Mouse (Mus musculus) layer of hippocampus, adult 8-10 months (tissue): Measurements from ENCODE around the gene Cdkn2c. TPM values are rescaled to one million over a fixed set of nuclear protein-coding genes. Genes with fewer than 3 reads are reported as not detected.

Experiments
- DNase-seq, 2 experiments: peaks; one replicate each; pipeline ENCODE4 v3.0.0; 2022; ENCODE audit warnings: low spot score in 2 of 2
- total RNA-seq, 4 experiments: library from RNA; stranded (reverse); gene quantifications; 2 replicates each; pipeline ENCODE4 v1.2.4; 2022

The Cdkn2c gene
- total RNA-seq, 4 experiments from 2014 or later, result 2.6 to 4.1 (median 3.0) TPM

- no peak for DNase-seq
Observed at GRCm38 (mm10) chr4:109657851-109658500, 9.0 kb downstream of the Cdkn2c start.

GRCm38 (mm10) chr4:109657021-109657850, 9.8 kb downstream of the Cdkn2c start:
- DNase-seq, result no peak

- no peak for DNase-seq
Observed at GRCm38 (mm10) chr4:109656301-109656700, 10.7 kb downstream of the Cdkn2c start.

- DNase-seq, result no peak
Observed at GRCm38 (mm10) chr4:109655738-109656137, 11.3 kb downstream of the Cdkn2c start.

GRCm38 (mm10) chr4:109654701-109655100, 12.3 kb downstream of the Cdkn2c start:
- no peak for DNase-seq

GRCm38 (mm10) chr4:109653251-109653650, 13.7 kb downstream of the Cdkn2c start:
- DNase-seq, result no peak

GRCm38 (mm10) chr4:109649331-109649730, 17.7 kb downstream of the Cdkn2c start:
- DNase-seq, result no peak

- no peak for DNase-seq
Observed at GRCm38 (mm10) chr4:109647281-109647680, 19.7 kb downstream of the Cdkn2c start.

- no peak for DNase-seq
Observed at GRCm38 (mm10) chr4:109641451-109641850, 25.5 kb downstream of the Cdkn2c start.

GRCm38 (mm10) chr4:109640141-109640540, 26.8 kb downstream of the Cdkn2c start:
- DNase-seq, result no peak

GRCm38 (mm10) chr4:109639356-109639755, 27.6 kb downstream of the Cdkn2c start:
- no peak for DNase-seq

- DNase-seq, result no peak
Observed at GRCm38 (mm10) chr4:109634971-109635370, 32.0 kb downstream of the Cdkn2c start.

- no peak for DNase-seq
Observed at GRCm38 (mm10) chr4:109631029-109631428, 36.0 kb downstream of the Cdkn2c start.

- DNase-seq, result no peak
Observed at GRCm38 (mm10) chr4:109630215-109630614, 36.8 kb downstream of the Cdkn2c start.

- no peak for DNase-seq
Observed at GRCm38 (mm10) chr4:109612596-109612995, 54.4 kb downstream of the Cdkn2c start.

Other genes with a start within 250 kb of the Cdkn2c start
- gene Rnf11, start 182.5 kb downstream of the Cdkn2c start, total RNA-seq, result 100 to 1,000 TPM; 157 to 186 (median 170) TPM
- not detected for gene 4930522H14Rik, start 135.9 kb downstream of the Cdkn2c start, total RNA-seq
- 10 to 100 TPM; 22.9 to 26.6 (median 24.3) TPM for gene Faf1, start 9.4 kb upstream of the Cdkn2c start, total RNA-seq